Mouse (Mus musculus) cerebellum, postnatal 25 days (tissue): Measurements from ENCODE around the gene Rpgrip1l.
A peak's percentile ranks its signal among the peaks of the same experiment; 100 is the strongest.

ENCODE experiments used
- DNase-seq, 2 experiments: peaks; one replicate each; pipeline ENCODE4 v3.0.0; 2021; ENCODE audit warnings: mixed read lengths in 2 of 2

Gene Rpgrip1l

DNA sequence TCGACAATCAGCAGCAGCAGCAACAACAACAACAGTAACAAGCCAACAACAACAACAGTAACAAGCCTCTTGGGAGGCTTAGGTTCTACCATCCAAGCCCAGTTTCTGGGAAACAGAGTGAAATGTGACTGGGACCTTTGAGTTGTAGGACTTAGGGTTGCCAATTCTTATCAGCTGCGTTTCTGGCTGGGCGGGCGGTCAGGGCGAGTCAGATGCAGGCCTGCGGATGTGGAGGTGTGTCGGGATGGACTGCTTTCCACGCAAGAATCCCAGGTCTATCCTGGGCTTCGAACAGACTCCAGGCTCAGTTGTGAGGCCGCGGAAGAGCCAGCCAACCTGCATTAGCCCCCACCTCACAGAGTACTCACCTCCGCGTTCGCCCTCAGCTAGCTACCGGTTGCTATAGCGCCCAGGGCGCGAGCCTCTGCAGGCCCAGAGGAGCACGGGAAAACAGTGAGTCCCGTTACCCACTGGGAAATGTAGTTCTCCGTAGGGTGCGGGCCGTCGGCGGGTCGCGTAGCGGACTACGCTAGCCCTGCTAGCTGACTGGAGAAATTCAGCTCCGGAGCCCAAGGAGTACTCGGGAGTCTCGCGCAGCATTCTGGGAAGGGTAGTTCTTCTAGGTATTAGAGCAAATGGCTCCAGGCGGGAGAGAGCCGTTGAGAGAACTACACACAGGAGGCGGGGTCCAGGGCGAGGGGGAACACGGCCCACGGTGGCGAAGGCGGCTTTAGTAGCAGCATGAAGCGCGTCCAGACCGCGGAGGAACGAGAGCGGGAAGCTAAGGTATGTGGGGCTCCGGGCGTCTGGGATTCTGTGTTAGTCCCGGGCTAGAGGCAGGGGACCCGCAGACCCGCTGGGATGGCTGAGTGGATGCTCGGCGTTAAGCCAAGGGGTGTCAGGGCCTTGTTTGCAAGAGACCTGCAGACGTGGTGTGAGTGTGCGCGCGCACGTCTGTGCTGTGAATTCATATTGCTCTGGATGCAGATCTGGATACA lies at the start of gene Rpgrip1l, which contains the start of gene Fto:
Gene Rpgrip1l (minus strand): TSS at position 428 of the 998 bp plus-strand sequence.
Gene Fto (plus strand): TSS at position 691 of the 998 bp plus-strand sequence.
- DNase-seq: peak; percentile 93 to 97

- DNase-seq: no peak
These were observed 47.7 kb upstream of the Rpgrip1l start for GRCm38 (mm10) chr8:91360644-91361357.

DNA sequence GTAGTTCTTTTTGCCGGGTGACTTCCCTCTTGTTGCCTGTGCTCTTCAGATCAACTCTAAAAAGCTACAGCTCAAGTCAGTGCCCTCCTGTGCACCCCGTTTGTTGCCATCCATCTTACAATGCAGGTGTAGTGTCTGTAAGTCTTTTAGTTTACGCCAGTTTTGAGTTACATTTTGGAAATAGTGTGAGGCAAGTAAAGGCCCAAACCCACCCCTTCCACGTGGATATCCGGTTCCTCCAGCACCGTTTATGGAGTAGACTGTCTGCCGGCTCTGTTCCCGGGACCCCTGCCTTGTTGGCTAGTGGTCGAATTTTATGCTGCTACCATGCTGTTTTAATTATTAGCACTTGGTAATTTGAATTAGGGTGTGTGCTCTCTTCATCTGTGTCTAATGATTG lies 46.4 kb upstream of the Rpgrip1l start:
- DNase-seq: no peak

- no peak for DNase-seq
These were observed 45.0 kb upstream of the Rpgrip1l start for GRCm38 (mm10) chr8:91358016-91358415.

- DNase-seq: no peak
These were observed 44.5 kb upstream of the Rpgrip1l start for GRCm38 (mm10) chr8:91357493-91358014.

DNA sequence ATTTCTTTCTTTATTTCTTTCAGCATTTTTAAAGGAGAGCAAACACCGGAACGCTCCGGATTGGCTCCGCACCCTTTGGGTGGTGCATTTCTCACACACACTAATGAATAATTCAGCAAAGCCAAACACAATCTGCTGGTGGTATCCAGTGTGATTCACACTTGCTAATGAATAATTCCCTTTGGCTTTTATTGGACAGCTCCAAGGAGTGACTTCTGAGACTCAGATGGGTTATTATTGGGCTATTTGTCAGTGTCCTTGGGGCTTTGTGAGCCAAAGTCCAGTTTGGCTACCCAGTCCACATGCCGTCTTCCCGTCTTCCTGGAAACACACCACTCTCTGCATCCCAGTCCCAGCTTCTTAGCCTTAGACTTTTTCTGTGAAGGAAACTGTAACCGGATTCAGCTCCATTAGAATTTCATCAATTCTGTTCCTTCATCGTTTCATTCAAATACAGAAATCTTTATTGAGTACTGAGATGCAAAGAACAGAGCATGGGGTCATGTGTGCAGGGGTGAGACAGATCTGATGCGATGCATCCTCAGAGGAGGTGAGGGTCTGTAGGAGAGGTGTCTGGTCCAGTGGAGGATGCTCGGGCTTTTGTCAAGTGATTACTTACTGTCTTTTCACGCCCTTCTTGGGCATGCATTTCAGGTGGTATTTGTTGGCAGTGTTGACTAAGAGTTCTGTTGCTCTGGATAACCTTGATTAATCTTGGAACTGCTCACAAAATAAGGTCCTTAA lies 43.1 kb upstream of the Rpgrip1l start:
- DNase-seq: no peak

GRCm38 (mm10) chr8:91355301-91355905 lies 42.3 kb upstream of the Rpgrip1l start:
- DNase-seq: no peak

GRCm38 (mm10) chr8:91353907-91354306 lies 40.8 kb upstream of the Rpgrip1l start:
- DNase-seq: no peak

- DNase-seq: no peak
These were observed 40.0 kb upstream of the Rpgrip1l start for GRCm38 (mm10) chr8:91353062-91353461.

DNA sequence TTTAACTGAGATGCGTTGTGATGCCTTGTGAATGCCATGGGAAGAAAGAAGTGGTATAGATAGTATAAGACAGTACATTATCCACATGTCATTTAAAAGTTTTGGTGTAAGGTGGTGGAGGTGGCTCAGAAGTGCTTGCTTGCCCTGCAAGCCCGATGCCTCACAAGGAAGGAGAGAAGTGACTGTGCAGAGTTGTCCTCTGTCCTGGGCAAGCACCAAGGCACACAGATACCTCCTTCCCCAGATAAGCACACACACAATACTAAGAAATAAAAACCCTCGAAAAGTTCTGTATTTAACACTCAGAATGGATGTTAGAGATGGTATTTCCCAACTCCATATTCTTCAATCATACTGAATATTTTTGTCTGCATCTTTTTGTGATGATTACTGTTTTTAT lies 39.5 kb upstream of the Rpgrip1l start:
- DNase-seq: no peak

GRCm38 (mm10) chr8:91350628-91351027 lies 37.6 kb upstream of the Rpgrip1l start:
- DNase-seq: no peak

- DNase-seq: no peak
These were observed 36.8 kb upstream of the Rpgrip1l start for GRCm38 (mm10) chr8:91349816-91350215.

DNA sequence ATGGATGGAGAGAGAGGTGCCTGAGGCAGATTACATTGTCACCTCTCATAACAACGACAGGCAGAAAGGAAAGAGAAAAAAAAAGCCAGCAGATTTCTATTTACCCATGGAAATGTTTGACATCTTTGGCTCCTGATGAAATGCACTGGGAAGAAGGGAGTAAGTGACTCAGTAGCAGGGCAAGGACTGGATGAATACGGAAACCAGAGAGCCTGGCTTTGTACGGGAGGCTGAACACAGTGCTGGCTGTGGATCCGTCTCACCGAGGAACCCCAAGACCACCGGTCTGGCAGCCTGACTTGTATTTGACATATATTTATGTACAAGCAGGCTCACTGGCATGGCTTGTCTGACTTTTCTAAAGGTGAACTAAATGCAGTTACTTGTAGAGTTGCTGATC lies 34.5 kb upstream of the Rpgrip1l start:
- no peak for DNase-seq

- no peak for DNase-seq
These were observed 34.1 kb upstream of the Rpgrip1l start for GRCm38 (mm10) chr8:91347146-91347545.

GRCm38 (mm10) chr8:91344659-91345058 lies 31.6 kb upstream of the Rpgrip1l start:
- no peak for DNase-seq

DNA sequence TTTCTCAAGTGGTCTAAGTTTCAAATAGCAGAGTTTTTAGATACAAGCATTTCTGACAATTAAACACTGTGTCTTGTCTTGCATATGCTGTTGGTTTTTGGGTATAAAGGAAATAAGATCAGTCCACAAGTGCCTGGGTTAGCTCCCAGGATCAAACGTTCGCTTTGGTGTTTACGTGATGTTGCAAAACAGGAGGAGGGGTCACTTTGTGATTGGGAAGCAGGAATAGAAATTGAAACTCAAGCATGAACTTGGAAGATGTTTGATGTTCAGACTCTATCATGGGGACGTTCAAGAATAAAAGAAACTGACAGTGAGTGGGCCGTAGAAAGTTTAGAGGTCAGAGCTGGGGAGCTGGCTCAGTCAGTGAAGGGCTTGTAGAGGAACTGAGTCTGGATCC lies 29.7 kb upstream of the Rpgrip1l start:
- DNase-seq: no peak

DNA sequence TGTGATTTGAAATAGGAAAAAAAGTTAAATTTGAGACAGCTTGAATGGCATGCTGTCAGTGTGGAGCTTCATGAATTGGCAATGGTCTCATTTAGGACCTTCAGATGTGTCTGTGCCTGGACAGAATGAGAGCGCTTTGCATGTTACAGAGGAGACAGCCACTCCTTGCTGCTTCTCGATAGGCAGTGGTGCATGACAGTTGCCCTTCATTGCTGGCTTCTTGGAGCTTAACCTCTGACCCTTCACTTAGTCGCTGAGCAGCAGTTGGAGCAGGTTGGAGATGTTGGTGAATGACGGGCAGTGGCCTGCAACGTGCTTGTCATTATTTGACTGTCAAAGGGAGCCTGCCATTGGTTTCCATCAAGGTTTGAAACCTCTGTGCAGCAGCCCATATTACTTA lies 29.1 kb upstream of the Rpgrip1l start:
- no peak for DNase-seq

- no peak for DNase-seq
These were observed 27.7 kb upstream of the Rpgrip1l start for GRCm38 (mm10) chr8:91340746-91341145.

DNA sequence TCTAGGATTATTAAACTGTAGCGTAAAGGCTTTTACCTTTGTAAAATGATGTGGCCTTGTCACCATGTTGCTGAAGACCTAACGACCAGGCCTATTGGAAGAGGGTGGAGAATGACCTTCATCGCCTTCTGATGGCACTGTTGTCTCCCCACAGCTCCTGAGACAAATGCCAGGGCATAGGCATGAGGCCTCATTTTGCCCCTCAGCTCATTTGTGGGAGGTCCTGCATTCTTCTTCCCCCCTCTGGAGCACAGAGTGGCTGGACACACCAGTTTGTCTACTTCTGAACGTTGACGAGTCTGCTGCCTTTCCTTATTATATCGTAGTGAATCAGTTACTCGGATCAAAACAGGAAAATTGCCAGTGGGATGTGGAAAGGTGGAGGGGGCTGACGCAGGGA lies 26.6 kb upstream of the Rpgrip1l start:
- no peak for DNase-seq

- no peak for DNase-seq
These were observed 25.5 kb upstream of the Rpgrip1l start for GRCm38 (mm10) chr8:91338389-91339154.

GRCm38 (mm10) chr8:91329461-91329850 lies 16.4 kb upstream of the Rpgrip1l start:
- DNase-seq: no peak

DNA sequence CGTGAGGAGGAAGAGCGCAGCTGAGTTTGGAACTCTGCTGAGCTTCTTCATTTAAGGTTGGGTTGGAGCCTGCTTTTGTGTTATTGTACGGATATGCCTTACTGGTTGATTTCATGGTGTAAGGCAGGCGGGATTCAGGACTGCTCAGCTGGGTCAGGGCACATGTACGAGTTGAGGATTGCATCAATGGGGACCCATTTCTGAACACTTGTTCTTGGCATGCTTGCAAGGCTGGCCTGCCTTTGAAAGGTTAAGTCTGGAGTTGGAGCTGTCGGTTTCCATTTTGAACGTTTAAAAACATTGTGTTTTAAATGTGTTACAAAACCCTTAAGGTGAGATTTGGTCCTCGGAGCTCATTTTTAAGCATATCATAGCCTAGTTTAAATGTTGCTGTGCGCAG lies 16.0 kb upstream of the Rpgrip1l start:
- no peak for DNase-seq
